23 mouse cellular contexts compared by ENCODE assay signal in the genomic region with DNA sequence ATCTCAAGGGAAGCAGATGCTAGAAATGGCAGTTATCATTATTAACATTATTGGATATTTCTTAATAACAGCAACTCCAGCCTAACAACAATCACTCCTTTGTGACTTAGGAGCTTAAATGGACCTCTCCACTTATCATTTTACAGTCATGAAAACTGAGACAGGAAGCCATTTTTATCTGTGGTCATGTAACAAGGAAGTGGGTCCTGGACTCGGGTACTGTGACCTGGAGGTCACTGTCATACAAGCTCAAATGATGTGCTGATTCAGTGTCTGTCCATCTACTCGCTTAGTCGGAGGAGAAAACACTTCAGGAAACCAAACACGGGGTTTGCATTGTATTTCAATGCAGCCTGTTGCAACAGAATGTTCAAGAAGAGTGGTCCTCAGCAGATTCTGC.
"Had no signal": no experiment of that assay in that cellular context is flagged by ENCODE, and none has a peak within 500 bp of the region (broad histone marks: within the 10 kb centered on the region; RNA-seq: fewer than 3 reads in every experiment).

No protein-coding gene starts in this region.

- DNase-seq: kidney, adult 11 months; kidney, adult 8-10 months; kidney, postnatal 14 days; kidney, postnatal 4 days; left cerebral cortex, postnatal 4 days; lung, adult 2 months; lung, postnatal 14 days; right cerebral cortex, postnatal 14 days; right cerebral cortex, postnatal 4 days; thymus, adult 2 months; thymus, postnatal 14 days; thymus, postnatal 4 days had no signal

- H3K27ac ChIP-seq: intestine, embryonic 15.5 days; limb, embryonic 12.5 days; limb, embryonic 15.5 days; liver, embryonic 12.5 days; liver, embryonic 15.5 days; midbrain, embryonic 12.5 days; neural tube, embryonic 12.5 days; neural tube, embryonic 15.5 days; stomach, postnatal 0 days had no signal

- H3K9ac ChIP-seq: intestine, embryonic 15.5 days; limb, embryonic 12.5 days; limb, embryonic 15.5 days; liver, embryonic 12.5 days; liver, embryonic 15.5 days; midbrain, embryonic 12.5 days; neural tube, embryonic 12.5 days; neural tube, embryonic 15.5 days had no signal

- H3K9me3 ChIP-seq: intestine, embryonic 15.5 days; limb, embryonic 15.5 days; liver, embryonic 12.5 days; liver, embryonic 15.5 days; neural tube, embryonic 12.5 days; neural tube, embryonic 15.5 days had no signal

- H3K4me1 ChIP-seq: limb, embryonic 15.5 days; liver, embryonic 15.5 days; neural tube, embryonic 15.5 days had no signal

- H3K4me3 ChIP-seq: intestine, embryonic 15.5 days; limb, embryonic 12.5 days; limb, embryonic 15.5 days; liver, embryonic 12.5 days; liver, embryonic 15.5 days; megakaryocyte, embryonic 14.5 days; midbrain, embryonic 12.5 days; neural tube, embryonic 12.5 days; neural tube, embryonic 15.5 days had no signal

- H3K27me3 ChIP-seq: intestine, embryonic 15.5 days; limb, embryonic 12.5 days; limb, embryonic 15.5 days; liver, embryonic 12.5 days; liver, embryonic 15.5 days; midbrain, embryonic 12.5 days; neural tube, embryonic 12.5 days; neural tube, embryonic 15.5 days had no signal

- H3K4me2 ChIP-seq: intestine, embryonic 15.5 days; limb, embryonic 12.5 days; limb, embryonic 15.5 days; liver, embryonic 12.5 days; liver, embryonic 15.5 days; midbrain, embryonic 12.5 days; neural tube, embryonic 12.5 days; neural tube, embryonic 15.5 days had no signal

- ATAC-seq: intestine, embryonic 15.5 days; liver, embryonic 12.5 days; midbrain, embryonic 16.5 days had no signal

- H3K36me3 ChIP-seq: intestine, embryonic 15.5 days; limb, embryonic 12.5 days; limb, embryonic 15.5 days; liver, embryonic 12.5 days; liver, embryonic 15.5 days; midbrain, embryonic 12.5 days; neural tube, embryonic 12.5 days; neural tube, embryonic 15.5 days had no signal
